Mouse (Mus musculus) right cerebral cortex, postnatal 25 days (tissue): ENCODE results near the gene Amz1.

Experiments used
- DNase-seq: peaks from one replicate; pipeline ENCODE4 v3.0.0; 2022

The Amz1 gene

DNA sequence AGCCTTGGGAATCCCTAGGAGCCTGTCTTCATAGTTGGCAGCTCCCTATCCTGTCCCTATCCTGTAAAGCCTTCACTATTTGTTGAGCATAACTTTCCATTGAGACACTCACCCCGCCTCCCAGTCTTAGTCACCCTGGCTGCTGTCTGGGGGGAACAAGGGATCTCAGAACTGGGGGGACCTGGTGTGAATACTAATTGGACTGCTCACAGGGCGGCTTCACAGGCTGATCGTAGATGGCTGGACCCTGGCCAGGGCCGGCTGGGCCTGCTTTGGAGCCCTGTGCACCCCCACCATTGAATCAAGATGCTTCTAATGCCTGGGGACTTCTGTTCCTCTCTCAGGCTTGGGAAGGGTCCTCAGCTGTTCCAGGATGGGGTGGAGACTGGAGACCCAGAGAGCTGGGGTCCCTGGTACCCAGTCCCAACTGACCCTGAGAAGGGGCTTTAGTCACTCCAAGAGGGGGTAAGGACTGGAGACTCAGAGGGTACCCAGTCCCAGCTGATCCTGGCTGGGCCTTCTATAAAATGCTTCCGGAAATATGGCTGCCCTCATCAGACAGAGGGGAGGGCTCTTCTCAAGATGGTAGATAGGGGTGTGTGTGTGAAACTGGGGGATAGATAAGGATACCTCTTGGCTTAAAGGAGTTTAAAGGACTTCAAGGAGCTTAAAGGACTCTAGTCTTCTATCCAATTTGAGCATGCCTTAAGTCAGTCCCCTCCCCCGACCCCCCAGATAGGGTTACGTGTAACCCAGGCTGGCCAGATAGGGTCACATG, 2.3 kb downstream of the Amz1 start:
- DNase-seq, result no peak

DNA sequence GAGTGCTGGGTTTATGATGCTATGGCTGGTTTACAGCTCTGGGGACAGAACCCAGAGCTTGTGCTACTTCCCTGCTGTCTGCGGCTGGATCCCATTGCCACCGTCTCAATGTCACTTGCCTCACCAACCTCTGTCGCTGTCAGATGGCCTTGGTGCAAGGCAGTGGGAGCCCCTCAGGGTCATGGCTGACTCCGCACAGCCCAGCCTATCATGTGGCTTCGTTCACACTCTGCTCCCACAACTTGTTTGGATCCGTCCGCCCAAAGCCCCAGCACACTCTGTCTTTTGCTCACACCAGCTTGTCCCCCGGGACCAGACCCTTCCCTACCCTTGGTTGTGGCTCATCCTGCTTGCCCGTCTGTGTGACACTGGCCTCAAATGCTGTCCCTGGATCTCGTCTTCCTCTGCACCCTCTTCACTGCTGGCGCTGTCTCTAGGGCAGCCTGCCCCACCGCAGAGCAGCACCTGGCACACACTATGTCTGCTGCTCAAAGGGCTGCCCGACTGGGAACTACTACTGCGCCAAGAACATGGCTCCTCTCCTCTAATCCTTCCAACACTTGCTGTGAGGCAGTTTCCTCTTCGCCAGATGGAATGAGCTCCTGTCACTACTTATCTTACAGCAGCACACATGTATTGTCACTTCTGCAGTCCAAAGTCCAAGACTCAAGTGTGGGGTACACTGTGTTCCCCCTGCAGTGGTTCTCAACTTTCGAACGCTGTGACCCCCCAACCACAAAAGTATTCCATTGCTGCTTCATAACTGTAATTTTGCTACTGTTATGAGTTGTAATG, 3.2 kb downstream of the Amz1 start:
- no peak for DNase-seq

DNA sequence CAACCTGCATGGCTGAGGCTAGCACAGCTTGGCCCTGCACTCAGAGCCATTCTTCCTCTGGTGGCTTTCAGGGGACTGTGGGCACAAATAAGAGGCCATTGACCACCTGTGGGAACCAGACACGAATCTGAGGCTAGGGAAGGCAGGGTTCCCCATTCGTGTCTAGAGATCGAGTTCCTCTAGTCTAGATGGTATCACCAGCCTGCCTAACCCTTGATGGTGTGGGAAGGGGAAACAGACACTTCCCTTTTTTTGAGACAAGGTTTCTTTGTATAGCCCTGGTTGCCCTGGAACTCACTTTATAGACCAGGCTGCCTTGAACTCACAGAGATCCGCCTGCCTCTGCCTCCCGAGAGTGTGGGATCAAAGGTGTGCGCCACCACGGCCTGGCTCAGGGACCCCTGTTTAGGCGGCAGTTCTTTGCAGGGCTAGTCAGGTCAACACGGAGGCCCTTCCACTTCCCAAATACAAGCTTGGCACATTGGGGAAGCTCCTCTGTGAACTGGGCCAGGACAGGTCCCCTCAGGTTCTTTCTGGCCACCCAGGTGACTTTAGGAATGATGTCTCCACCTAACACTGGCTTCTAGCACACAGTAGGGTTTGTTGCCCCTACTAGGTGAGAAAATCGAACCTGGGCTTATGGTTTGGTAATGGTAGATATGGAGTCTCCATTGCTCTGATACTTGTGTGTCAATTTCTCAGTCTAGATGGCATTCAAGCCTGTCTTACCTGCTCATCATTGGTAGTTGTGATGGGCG, 7.3 kb downstream of the Amz1 start:
- DNase-seq, result no peak

DNA sequence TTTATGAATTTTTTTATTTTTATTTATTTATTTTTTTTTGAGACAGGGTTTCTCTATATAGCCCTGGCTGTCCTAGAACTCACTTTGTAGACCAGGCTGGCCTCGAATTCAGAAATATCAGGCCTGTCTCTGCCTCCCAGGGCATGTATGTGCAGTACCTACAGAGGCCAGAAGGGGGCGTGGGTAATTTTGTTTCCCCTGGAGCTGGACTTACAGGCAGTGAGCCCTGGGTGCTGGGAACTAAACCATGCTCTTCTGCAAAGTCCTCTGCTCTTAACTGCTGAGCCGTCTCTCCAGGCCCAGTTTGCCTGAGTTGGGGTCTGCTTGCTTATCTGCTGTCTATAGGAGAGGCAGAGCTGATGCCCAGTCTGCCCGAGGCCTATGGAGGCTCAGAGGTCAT, 8.3 kb downstream of the Amz1 start:
- DNase-seq, result no peak

DNA sequence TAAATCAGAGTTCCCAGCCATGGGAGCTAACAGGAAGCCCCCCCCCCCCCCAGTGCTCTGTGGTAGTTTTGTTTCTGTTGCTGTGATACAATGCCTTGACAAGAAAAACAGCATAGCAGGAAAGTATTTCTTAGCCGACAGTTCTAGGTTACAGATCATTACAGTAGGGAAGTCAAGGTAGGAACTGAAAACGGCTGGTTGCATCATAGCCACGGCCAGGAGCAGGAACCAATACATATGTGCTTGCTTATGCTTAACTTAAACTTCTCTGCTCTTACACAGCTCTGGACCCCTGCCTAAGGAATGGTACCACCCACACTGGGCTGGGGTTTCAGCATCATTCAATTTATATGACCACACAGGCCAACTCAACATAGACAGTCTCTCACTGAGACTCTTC, 9.4 kb downstream of the Amz1 start:
- DNase-seq, result no peak

DNA sequence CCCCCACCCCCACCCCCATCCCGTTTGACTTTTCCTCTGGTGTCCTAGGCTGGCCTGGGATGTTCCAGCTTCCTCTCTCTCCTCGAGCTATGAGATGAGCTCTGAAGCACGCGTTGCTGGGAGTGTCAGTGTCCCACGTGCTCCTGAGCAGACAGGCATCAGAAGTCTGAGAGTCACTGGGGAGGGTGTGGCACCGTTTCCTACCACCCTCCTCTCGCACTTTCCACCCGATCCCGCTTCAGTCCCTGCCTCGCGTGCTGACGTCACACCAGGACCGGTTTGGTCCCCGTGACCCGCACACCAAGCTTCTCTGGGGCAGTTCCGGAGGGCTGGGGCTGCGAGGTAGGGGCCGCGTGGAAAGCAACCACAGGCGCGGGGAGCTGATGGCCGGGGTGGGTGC, 11.4 kb downstream of the Amz1 start:
- DNase-seq, result peak; percentile 31

DNA sequence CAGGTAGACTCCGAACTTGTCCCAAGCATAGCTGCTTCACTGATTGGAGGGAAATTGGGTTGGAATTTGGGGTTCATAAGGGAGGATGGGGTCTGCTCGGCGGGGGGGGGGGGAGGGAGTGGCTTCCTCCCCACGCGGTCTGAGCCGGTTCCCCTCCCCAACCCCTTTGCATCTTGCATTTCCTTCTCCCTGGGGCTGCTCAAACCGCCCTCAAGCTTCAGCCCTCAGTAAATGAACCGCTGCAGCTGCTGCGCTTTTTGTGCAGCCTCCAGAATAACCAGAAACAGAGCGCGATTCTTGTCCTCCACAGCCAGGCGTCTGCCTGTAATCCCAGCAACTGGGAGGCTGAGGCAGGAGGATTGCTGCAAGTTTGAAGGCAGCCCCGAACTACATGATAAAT, 12.2 kb downstream of the Amz1 start:
- no peak for DNase-seq

DNA sequence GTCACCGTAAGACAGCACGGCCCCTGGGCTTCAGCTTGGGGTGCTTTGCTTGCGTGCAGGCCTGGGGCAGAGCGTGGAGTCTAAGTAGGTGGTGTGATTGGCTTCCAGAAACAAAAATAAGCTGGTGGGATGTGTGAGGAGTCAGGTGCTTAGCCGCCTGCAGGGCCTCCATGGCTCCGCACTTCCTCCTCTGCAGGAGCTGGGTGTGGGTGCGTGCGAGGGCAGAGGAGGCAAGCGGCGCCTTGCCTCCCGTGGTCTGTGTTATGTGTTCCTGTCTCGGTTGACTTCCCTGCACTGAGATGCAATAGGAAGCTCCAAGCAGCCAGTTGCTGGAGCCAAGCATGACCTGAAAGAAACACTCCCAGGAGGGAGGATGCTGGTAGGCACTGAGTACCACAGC, 15.9 kb downstream of the Amz1 start:
- peak; percentile 49 for DNase-seq

DNA sequence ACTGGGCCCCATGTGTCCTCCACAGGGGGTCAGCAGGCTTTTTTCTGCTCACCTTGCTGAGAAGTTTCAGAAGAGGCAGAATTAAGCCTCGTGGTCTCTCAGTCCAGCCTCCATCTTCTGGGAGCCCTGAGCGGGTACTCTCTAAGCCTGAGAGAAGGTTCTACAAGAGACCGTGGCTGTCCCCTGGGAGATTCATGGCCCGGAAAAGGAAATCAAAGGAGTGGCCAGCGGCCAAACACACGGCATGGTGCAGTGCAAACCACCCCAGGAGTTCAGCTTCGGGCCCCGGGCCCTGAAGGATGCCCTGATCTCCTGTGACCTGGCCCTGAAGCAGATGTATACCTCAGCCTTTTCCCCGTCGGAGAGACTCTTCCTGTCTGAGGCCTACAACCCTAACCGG, 17.1 kb downstream of the Amz1 start:
- DNase-seq, result no peak

DNA sequence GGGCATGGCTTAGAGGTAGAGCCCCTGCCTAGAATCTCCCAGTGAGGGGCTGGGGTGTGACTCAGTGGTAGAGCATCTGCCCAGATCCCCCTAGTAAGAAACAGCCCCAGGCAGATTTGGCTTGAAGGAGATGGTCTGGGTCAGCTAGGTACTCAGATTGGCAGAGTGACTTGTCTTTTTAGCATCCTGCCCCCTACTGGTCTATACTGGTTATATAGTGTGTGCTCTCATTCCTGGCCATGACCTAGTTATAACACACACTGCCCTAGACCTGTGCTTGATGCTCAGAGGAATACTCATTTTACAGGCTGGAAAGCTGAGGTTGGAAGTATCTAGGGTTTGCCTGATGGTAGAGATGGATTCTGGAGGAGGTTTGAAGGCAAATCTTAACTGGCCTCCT, 17.9 kb downstream of the Amz1 start:
- no peak for DNase-seq

DNA sequence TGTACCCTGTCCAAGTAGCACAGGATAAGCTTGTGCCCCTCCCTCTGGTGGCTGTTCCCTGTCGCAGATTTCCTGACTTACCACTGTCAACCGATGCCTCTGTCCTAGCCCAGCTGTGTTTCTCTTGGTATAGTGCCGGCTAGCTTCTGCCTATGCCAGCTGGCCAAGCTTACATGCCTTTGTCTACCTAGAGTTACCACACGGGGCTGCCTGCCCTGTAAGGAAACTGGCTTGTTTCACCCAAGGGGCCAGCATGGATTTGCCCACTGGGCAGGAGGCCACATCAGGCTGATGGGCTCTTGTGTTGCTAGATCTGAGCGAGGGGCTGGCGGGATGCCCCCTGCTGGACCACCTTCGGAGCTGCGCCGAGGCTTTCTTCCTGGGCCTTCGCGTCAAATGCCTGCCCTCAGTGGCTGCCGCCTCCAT, 19.8 kb downstream of the Amz1 start:
- DNase-seq, result no peak

DNA sequence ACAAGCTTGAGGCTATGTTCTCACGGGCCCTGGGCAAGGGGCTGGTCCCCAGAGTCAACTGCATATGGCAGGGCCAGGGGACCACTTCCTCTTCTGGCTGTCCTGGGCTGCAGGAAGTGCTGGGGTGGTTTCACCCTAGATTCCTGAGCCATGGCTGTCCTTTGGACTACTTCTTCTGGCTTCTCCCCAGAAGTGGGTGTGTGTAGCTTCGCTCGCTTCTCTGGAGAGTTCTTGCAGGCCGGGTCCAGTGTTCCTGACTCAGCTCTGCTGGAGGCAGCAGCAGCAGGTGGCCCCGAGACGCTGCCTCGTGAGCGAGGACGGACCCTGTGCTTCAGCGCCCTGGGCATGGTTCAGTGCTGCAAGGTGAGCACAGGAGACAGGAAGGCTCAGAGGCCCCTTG, 24.5 kb downstream of the Amz1 start:
- DNase-seq, result no peak

DNA sequence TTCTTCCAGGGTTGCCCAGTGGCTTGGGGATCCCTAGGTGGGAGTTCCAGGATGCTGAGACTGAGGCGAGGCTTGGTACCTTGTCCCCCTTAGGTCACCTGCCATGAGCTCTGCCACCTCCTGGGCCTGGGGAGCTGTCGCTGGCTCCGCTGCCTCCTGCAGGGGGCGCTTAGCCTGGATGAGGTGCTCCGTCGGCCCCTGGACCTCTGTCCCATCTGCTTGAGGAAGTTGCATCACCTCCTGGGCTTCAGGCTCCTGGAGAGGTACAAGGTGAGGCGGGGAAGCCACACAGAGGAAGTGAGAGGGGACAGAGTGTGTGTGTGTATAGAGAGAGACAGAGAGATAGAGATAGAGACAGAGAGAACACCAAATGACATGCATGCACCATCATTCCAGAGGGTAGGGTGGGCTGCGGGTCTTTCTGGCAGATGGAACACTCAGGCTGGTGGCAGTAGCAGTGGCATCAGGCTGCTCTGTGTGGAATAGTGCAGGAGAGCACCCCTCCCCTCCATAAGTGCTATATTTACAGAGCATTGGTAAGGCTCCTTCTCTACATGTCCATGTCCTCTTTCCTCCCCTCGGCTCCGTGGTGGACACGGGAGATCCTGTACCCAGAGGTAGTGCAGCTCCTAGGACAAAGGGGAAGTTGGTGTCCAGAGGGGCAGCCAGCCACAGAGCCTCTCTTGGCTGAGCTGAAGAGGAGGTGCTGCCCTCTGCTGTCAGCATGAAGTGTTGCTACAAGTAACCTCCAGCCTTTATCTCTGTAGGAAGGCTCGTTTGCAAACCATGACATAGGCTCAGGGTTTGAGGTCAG, 25.3 kb downstream of the Amz1 start:
- DNase-seq, result peak; percentile 57

DNA sequence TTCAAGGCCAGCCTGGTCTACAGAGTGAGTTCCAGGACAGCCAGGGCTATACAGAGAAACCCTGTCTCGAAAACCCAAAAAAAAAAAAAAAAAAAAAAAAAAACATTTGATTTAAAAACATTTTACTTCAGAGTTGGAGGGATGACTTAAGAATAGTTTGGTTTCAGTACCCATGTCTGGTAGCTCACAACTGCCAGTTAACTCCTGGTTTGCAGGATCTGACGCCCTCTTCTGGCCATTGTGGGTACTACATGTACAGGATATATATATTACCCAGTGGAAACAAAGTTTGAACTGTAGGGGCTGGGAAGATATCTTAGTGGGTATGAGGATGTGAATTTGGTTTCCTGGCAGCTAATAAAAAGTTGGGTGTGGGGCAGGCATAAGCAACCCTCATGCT, 27.0 kb downstream of the Amz1 start:
- DNase-seq, result no peak

DNA sequence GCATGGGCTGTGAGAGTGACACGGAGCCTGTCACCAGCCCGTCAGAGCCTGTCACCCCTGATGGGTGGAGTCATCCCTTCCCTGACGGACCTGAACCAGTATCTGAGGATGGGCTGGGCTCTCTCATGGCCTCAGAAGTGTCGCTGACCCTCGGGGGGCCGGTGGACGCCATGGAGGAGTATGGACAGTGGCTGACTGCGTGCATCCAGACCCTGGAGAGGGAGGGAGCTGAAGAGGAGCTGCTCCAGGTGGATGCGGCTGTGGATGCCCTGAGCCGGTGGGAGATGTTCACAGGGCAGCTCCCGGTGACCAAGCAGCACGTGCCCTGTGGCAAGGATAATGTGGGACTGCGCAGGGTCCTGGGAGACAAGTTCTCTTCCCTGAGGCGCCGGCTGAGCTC, 28.1 kb downstream of the Amz1 start:
- no peak for DNase-seq

DNA sequence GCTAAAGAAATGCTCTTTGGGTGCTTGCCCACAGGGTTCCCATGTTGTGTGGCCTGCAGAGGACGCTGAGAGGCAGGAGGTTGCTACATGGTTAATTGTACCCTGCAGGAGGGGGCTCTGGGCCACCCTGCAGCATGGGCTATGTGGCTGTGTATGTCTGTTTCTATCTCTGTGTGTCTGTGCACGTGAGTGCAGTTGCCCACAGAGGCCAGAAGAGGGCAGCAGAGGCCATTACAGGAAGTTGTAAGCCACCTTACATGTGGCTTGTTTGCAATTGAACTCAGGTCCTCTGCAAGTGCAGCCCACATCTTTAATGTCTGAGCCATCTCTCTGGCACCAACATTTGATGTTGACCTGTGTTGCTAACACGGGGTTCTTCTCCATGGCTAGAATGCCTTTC, 28.7 kb downstream of the Amz1 start:
- no peak for DNase-seq

DNA sequence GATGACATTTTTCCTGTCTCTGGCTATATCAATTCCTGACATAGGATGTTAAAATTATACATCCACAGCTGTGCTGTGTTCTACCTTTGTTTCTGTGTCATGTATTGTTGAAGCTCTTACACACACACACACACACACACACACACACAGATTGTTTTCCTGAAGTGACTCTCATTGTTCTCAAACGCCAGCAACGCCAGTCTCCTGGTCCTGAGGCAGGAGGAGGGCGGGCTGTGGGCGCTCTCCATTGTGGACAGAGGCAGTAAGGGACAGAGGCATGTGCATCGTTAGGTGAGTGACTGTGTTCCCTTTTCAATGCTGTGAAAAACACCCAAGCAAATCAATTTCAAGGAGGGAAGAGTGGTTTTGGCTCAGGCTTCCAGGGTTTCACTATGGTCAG, 29.3 kb downstream of the Amz1 start:
- DNase-seq, result no peak

DNA sequence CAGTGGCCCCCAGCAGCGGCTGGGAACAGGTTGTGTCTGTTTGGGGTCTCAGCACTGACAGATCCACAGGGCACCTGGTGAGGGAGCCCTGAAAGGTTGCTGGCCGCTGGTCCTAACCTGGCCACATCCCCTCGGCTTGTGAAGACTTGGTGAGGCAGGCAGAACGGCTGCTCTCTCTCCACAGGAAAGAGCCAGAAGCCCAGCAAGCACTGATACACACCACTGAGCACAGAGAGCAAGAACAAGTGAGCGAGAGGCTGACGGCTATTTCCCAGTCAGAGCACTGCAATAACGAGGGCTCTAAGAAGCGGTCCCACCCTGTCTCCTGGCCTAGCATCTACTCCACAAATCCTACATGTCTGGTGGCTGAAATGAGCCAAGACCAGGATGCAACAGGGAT, 34.9 kb downstream of the Amz1 start:
- DNase-seq, result no peak

DNA sequence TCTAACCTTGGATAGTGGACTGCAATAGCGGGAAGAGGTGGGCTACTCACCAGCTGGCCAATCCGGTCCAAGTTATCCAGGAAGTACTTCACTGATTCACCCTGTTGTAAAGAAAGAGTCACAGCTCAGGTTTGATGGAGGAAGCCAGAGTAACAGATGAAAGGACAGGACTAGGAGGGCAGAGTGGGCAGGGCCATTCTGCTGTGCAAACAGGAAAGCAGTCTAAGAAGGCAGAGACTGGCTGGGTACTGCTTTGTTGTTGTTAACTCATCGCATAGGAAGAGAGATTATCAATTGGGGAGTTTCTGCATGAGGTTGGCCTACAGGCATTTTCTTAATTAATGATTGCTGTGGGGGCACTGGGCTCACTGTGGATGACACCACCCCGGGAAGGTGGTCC, 38.6 kb downstream of the Amz1 start:
- no peak for DNase-seq

DNA sequence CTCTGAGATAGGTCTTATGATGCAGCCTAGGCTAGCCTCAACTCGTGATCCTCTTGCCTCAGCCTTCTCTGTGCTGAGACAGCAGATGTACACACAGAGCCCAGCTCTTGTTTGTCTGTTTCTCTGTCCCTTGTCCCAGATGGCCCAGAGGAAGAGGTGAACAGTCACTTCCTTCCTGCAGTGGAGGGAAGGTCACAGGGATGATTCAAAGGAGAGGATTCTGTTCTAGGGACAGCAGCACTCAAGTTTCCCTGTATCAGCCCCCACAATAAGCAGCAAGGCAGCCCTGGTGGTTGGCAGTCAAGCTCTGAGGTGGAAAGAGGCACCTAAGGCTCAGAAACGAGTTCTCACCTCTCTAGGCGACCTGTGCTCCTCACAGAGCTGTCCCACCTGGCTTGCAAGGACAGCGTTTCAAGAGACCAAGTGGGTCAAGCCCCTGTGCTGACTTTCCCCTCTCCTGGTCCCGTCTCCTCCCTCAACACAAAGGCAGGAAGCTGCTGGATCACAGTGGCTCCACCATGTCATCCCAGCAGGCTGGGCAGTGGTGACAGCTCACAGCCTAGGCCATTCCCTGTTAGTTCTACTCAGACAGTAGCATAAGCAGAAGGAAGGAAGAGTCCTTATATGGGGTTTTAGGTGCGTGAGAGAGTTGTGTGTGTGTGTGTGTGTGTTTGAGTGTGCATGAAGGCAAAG, 41.1 kb downstream of the Amz1 start:
- DNase-seq, result no peak

DNA sequence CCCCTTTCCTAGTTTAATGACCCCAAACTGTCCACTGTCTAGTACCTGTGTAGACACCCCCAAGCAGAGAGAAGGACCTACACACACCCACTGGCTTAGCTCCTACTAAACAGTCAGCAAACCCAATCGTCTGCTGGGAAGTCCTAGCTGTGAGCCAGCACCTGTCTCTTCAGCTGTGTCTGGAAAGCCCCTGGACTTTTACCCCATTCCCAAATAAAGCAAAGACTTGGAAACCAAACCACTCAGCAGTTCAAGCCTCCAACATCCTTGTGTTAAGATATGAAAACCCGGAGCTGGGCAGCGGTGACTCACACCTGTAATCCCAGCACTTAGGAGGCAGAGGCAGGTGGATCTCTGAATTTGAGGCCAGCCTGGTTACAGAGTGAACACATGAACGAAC, 42.6 kb downstream of the Amz1 start:
- DNase-seq, result no peak

DNA sequence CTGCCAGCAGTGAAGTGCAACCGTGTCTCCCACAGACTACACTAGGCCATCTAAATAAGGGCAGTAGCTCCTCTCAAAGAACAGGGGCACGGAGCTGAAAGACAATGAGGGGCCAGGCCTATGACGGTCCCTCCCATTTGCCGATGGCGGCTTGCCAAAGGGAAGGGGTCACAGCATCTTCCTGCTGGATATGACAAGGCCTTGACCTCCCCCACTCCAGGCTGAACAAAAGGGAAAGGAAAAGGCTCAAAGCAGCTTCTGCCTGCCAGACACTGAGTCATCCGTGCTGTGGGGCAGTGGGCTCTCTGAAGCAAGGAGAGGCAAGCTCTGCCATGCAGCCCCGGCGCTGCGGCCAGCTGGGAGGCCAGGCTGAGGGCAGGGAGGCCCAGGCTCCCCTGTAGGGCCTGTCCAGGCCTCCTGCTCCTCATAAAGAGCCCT, 43.8 kb downstream of the Amz1 start:
- DNase-seq, result peak; percentile 42
